Mouse (Mus musculus): ENCODE measurements at regions not wholly inside any gene's neighbourhood (a gene's known extent, or its start where the extent isn't known, plus 50 kb on each side); places are given as distances from the start of the nearest gene placed in this dataset.
A peak's percentile ranks its signal among the peaks of the same experiment; 100 is the strongest.

- Histone ChIP-seq H3K9ac (ENCODE audit: low read length) (no peak overlapping the region), H3K27me3 (ENCODE audit: control insufficient read depth, insufficient read depth, low read length) (no peaks in the 10 kb centered on the region), H3K9me3 (ENCODE audit: control insufficient read depth, low read length) (no peaks in the 10 kb centered on the region), H3K4me3 (ENCODE audit: low read depth, low read length) (no peak overlapping the region), H3K4me1 (ENCODE audit: control insufficient read depth, insufficient read depth, low read length) (no peaks in the 10 kb centered on the region), H3K27ac (replicated peaks; ENCODE audit: low read depth, low read length) (no peak overlapping the region), H3K36me3 (ENCODE audit: control insufficient read depth, insufficient read depth, low read length) (no peaks in the 10 kb centered on the region), H3K4me2 (ENCODE audit: low read depth, severe bottlenecking) (no peak overlapping the region)
- ATAC-seq (ENCODE audit: insufficient number of reproducible peaks, low FRiP score, low TSS enrichment, low read depth) = no peak
- DNase-seq (ENCODE audit: low spot score) = no peak
- WGBS = 74% methylated on average over 2 of the region's 2 CpGs
These were observed 53.6 kb upstream of the Plet1 start for GRCm38 (mm10) chr9:50440689-50441088.

GRCm38 (mm10) chr9:50443708-50444463 is 50.4 kb upstream of the Plet1 start:
- Histone ChIP-seq H3K27ac (replicated peaks; ENCODE audit: low read depth, low read length) (no peak overlapping the region), H3K4me3 (ENCODE audit: low read depth, low read length) (no peak overlapping the region), H3K9ac (ENCODE audit: low read length) (no peak overlapping the region), H3K4me2 (ENCODE audit: low read depth, severe bottlenecking) (no peak overlapping the region), H3K27me3 (ENCODE audit: control insufficient read depth, insufficient read depth, low read length) (no peaks in the 10 kb centered on the region), H3K9me3 (ENCODE audit: control insufficient read depth, low read length) (no peaks in the 10 kb centered on the region), H3K4me1 (ENCODE audit: control insufficient read depth, insufficient read depth, low read length) (no peaks in the 10 kb centered on the region), H3K36me3 (ENCODE audit: control insufficient read depth, insufficient read depth, low read length) (no peaks in the 10 kb centered on the region)
- WGBS = 53% methylated on average over 23 of the region's 23 CpGs
- DNase-seq (ENCODE audit: low spot score) = peak; percentile 80
- ATAC-seq (ENCODE audit: insufficient number of reproducible peaks, low FRiP score, low TSS enrichment, low read depth) = no peak
